Mouse (Mus musculus) regulatory T cell (primary cell): ENCODE results near the gene Zc3h8.

ENCODE experiments used
- in situ Hi-C: fragments of 300-600 bp; cut with MboI, MseI; formaldehyde crosslinking; loops from one replicate; pipeline ENCODE4 v1.15.1; 2025; ENCODE audit warnings: high pct_unique_total_duplicates

The Zc3h8 gene

DNA sequence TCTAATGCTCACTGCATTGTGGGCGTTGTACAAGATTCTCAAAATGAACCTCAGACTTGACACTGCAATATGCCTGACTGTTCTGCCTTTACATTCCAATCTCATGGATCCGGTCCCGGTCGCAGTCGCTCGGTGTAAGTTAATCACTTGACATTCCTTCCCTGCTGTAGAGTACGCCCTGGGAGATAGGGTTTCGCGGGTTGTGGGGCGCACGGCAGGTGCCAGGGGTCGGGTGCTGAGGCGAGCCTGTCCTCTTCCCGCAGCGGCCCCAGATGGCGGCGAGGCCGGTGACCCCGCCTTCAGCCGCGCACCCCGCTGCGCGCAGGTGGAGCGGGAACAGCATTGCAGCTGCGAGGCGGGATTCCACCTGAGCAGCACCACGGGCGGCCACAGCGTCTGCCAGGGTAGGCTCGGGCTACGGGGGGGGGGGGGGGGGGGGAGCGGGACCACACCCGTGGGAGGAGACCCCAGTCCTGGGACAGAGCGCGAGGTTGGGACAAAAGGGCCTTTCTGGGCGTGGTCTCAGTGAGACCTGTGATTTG lies 51.6 kb downstream of the Zc3h8 start:
- in situ Hi-C loops: no loop called here

DNA sequence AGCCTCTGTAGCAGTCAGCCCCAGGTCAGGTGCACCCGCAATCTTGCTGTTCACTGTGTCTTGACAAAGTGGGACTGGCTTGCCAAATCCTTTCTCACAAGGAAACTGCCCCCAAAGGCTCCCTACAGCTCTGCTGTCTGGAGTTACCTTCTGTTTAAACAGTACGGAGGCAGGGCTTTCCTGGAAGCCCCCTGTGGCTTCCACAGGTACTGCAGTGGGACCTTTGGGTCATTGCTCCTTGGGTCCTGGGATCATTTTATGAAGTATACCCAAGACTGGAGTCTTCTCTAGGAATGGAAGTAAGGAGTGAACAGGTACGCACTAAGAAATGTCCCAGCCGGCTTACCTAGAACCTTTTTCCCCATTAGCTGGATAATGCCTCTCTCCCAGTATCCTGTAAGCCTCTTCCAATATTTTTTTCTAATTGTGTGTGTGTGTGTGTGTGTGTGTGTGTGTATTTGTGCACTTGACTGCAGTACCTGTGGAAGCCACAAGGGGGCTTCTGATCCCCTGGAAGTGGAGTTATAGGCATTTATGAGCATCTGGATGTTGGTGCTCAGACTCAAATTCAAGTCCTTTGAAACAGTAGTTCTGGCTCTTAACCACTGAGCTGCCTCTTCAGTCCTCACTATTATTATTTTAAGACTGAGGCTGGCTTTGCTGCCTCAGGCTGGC lies 53.1 kb downstream of the Zc3h8 start:
- in situ Hi-C loops: no loop called here

DNA sequence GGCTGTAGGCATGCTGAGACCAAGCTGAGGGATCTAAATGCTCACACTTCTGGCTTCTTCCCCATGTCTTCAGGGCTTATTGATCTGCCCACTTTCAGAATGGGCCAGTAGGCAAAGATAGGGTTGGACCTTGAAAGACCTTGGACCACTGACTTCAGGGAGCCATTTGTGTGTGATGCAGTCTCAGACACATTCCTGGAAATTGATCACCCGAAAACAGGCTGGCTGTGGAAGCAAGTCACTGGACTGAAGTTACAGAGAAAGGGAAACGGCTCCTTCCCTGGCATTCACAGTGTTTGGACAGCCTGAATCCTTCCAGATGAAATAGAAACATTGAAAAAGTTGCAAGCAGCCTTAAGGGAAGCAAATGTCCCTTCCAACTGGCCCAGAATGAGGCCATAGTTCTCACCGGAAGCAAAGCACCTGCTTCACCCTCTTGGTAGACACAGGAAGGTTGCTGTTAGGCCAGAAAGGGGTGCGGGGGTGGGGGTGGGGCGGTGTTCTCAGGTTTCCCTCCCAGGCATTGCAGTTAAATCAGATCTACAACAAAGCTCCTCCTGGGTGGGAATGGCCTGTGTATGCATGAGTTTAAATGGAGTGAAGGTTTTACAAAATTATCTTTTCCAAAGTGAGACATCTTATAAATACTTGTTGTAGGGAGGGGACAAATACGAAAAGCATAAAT lies 55.9 kb downstream of the Zc3h8 start:
- in situ Hi-C loops: no loop called here

DNA sequence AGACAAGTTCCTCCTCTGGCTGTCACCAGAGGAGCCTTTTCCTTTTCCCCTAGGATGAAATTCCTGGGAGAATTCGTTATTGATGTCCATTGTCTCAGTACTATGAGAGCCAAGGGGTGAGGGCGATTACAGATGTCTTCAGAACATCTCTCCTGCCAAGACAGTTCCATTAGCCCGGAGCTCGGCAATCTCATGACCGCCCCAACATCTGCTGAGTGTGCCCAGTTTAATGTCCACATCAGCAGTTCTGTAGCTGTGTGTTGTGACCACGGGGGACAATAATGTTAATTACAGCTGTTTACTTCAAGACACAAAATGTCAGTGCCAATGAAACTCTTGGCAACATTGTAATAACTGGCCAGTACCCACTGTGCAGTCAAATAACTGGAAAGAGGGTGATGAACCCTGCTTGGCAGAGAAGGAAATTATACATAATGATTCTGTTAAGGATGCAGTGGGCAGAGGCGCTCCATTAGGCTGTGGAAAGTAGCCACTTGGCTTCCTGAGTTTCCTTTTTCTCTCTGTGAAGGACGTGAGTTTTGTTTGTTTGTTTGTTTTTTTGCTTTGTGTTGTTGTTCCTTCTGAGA lies 58.6 kb downstream of the Zc3h8 start:
- in situ Hi-C loops: no loop called here

DNA sequence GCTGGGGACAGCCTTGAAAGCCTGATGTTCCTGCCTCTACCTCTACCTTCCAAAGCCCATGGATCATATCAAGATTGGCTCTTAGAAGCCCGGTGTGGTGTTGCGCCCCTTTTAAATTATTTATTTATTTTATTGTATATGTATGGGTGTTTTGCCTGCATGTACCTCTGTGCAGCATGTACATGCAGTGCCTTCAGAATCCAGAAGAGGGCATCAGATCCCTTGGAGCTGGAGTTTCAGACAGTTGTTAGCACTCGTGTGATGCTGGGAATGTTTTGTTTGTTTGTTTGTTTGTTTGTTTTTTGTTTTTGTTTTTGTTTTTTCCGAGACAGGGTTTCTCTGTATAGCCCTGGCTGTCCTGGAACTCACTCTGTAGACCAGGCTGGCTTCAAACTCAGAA lies 62.6 kb downstream of the Zc3h8 start:
- in situ Hi-C loops: no loop called here
